Mouse (Mus musculus) erythroblast, embryonic 14.5 days (primary cell): ENCODE data around the gene Dcaf4. TPM values are rescaled to one million over a fixed set of nuclear protein-coding genes. Genes with fewer than 3 reads are reported as not detected.

Experiments
- H3K27me3 ChIP-seq: 2 replicates; pipeline ENCODE4 v1.6.1; 2012; ENCODE audit warnings: inconsistent platforms; ENCODE audit not compliant: control insufficient read depth
- H3K36me3 ChIP-seq: 2 replicates; pipeline ENCODE4 v1.6.1; 2012; ENCODE audit warnings: mild to moderate bottlenecking, inconsistent platforms; ENCODE audit not compliant: control insufficient read depth
- H3K4me1 ChIP-seq: 2 replicates; pipeline ENCODE4 v1.6.1; 2012; ENCODE audit warnings: inconsistent platforms; ENCODE audit not compliant: control insufficient read depth
- H3K4me3 ChIP-seq: replicated peaks from 2 replicates; pipeline ENCODE3; 2012; ENCODE audit warnings: moderate library complexity, mild to moderate bottlenecking, inconsistent platforms
- H3K9me3 ChIP-seq: 2 replicates; pipeline ENCODE4 v1.6.1; 2012; ENCODE audit warnings: low read length, inconsistent platforms, mixed read lengths; ENCODE audit not compliant: control insufficient read depth
- GATA1 ChIP-seq: IDR thresholded peaks from 2 replicates; pipeline ENCODE4 v1.6.1; 2012; ENCODE audit warnings: low read length, inconsistent platforms, mixed read lengths
- TAL1 ChIP-seq: IDR thresholded peaks from 3 replicates; pipeline ENCODE4 v1.6.1; 2012; ENCODE audit warnings: low read length, inconsistent platforms, mixed read lengths
- polyA plus RNA-seq: library from polyadenylated mRNA; stranded (reverse); fragments of >175 nt; gene quantifications from 2 replicates; pipeline ENCODE4 v1.2.3, GENCODE M21; 2012

Gene Dcaf4
- polyA plus RNA-seq, 1 experiment: 0.53 TPM

DNA sequence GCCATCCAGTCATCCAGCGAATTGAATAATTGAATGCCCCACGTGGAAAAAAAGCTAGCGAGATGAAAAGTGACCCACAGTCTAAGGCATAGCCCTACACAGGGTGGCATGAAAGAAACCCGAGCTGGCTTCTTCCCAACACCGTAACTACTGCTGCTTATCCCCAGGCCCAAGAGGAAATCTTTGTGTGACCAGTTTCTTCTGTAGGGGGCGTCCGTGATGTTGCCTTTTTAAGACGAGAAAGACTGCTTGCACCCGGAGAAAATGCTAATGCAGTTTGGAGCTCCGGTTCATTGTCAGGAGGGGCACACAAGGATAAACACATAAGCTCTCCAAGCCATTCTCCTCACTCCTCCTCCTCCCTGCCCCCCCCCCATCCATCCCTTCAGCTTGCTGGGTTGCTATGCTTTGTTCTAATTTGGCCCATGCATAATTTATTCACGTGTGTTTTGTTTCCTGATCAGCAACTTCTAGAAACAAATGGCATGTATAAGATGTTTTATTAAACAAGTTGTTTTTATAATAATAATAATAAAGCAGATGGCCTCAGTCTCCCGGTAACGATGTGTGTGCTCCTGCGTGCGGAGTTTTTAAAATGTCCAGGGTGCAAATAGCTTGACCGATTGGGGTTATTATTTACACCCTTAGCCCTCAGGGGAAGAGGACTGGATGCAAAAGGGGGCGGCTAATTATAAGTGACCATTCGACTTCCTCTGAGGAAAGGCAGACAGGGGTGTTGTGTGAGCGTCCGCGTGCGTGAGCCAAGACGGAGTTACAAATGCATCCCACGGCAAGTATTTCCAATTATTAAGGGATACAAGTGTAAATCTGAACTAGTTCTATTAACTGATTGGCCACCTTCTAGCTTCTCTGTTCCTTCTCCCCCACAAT, 35.2 kb upstream of the Dcaf4 start:
- peaks cover 75% of the 10 kb centered on the region for H3K4me1 ChIP-seq
- peaks cover 46% of the 10 kb centered on the region for H3K27me3 ChIP-seq
- H3K36me3 ChIP-seq: no peaks in the 10 kb centered on the region; the same call in none of the 2 replicates
- TF ChIP-seq GATA1 (no peak), TAL1 (no peak)
- H3K9me3 ChIP-seq: peaks cover 2% of the 10 kb centered on the region; the same call in 1 of the 2 replicates
- H3K4me3 ChIP-seq: peak overlapping the region; percentile 86

DNA sequence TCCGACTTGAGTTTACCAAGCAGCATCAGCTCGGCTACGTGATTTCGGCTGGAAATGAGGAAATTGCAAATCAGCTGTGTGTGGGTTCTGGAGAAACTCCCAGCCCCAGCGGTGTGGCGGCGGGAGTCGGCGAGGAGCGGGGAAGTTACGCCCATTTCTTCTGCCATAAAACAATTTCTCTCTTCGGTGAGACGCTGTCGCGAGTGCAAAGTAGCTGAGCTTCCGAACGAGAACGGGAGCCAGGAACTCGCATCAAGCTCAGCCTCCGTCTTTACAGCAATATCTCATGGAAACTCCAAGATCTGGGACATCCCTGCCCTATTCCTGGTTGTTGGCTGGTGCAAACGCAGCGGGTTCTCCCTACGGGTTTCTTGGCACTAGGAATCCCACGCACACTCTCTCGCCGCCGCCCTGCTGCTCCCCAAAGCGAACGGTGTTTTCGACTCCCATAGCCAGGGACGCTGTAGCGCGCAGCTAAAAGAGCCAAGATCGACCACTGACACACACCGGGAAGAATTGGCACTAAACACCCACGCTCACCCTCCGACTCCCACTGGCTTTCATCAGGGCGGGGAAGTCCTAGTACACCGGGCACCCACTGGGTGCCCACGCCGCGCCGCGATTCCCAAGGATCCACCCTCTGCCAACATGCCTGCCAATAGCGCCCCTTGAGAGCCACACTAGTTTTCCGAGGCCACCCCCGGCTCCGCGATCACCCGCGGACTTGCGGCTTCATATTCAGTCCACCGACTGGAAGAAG, 34.2 kb upstream of the Dcaf4 start:
- H3K4me1 ChIP-seq: peaks cover 66% of the 10 kb centered on the region
- H3K27me3 ChIP-seq: peaks cover 46% of the 10 kb centered on the region
- no peak for TF ChIP-seq GATA1
- TF ChIP-seq TAL1: no peak
- H3K9me3 ChIP-seq: peaks cover 4% of the 10 kb centered on the region
- H3K4me3 ChIP-seq: peak overlapping the region; percentile 86
- no peaks in the 10 kb centered on the region; the same call in none of the 2 replicates for H3K36me3 ChIP-seq

DNA sequence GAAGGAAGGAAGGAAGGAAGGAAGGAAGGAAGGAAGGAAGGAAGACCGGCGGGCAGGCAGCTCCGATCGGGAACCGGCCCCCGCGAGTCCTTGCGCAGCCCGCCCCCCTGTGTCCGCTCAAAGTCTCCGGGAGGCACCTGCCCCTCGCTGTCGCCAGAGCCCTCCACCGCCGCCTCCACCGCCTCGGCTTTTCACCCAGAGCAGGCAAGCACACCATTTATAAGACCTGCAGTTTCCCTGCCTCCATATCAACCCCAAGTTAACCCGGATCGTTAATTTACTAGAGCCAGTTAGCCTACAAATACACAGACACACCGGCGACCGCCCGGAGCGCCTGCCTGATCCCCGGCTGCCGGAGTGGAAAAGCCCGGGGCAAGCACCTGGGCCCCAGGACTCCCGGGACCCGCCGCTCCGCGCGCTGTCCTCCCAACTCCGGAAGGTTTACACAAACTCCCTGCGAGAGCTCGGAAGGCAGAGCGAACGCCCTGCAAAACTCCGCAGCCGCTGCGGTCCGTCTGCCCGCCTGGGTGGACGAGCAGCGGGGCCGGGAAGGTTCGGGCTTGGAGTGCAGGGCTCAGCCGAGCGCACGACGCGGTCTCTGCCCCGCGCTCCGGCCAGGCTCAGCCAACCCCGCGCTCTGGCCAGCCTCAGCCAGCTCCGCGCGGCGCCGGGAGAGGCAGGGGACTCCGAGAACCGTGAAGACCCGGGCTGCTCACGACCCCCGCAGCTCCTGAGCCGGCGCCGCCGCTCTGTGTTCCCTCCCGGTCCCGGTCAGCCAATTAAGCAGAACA, 33.4 kb upstream of the Dcaf4 start:
- no peak for TF ChIP-seq TAL1
- no peak for TF ChIP-seq GATA1
- peaks cover 60% of the 10 kb centered on the region for H3K4me1 ChIP-seq
- no peaks in the 10 kb centered on the region; the same call in none of the 2 replicates for H3K36me3 ChIP-seq
- peaks cover 10% of the 10 kb centered on the region for H3K9me3 ChIP-seq
- H3K4me3 ChIP-seq: peak overlapping the region; percentile 86
- H3K27me3 ChIP-seq: peaks cover 48% of the 10 kb centered on the region

DNA sequence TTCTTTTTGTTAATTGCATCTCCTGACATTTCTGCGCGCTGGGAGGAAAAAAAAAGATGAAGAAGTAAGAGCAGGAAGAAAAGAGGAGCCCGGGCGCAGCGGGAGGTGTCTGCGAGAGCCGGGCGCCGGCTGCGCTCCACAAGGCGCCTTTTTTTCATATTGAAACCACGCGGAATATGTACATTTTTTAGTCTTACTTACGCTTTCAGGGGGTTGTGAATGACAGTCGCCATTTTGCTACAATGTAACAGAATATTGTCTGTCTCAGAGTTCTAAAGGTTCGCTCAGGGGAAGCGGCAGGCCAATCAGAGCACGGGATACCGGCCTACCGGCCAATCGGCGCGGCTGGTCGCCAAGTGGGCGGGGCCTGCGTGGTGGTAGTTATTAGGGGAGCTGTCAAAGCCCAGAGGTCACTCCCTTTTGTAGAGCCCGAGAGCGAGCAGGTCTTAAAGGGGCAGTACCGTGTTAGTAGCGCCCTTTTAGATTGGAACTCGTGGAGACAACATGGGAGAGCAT, 32.7 kb upstream of the Dcaf4 start, which contains the start of gene Dpf3:
TSS of gene Dpf3 (minus strand) at position 241 of the 516 bp plus-strand sequence.
- Histone ChIP-seq H3K9me3 (peaks cover 10% of the 10 kb centered on the region), H3K4me3 (peak within 1 kb of the TSS; percentile 86), H3K4me1 (peaks cover 57% of the 10 kb centered on the region), H3K36me3 (no peaks in the 10 kb centered on the region; the same call in none of the 2 replicates), H3K27me3 (peaks cover 48% of the 10 kb centered on the region)
- no peak for TF ChIP-seq TAL1
- no peak for TF ChIP-seq GATA1

DNA sequence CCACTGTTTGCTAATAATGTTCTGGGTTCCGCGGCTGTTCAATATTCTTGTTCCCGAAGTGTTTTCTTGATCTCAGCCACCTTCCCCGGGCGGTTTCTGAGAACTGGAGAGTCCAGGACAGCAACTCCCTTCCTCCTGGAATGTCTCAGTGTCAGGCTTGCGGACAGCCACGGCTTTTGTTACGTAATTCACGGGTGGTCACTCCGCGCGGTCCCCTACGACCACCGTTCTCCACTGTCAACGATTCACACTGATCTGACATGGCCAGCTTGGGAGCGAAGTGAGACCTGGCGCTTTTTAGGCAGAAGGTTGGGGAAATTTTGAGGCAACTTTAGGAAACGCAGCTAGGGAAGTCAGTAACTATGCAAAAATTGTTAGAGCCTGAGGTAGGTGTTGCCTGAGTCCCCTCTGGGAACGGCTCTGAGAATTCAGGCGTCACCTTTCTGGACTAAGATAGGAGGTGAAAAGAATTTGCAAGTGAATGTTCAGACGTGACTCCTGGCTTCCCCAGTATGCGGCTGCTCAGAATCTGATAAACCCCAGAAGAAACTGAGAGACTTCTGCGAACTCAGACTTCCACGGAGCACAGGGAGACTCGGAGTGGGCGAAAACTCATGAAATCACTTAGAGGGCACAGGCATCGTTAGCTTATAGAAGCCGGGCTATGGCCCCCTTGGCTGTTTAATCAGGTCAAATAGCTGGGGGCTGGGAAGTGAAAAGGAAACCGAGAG, 31.9 kb upstream of the Dcaf4 start:
- TF ChIP-seq GATA1: no peak
- no peak for TF ChIP-seq TAL1
- Histone ChIP-seq H3K4me1 (peaks cover 52% of the 10 kb centered on the region), H3K4me3 (peak overlapping the region; percentile 86), H3K36me3 (no peaks in the 10 kb centered on the region), H3K9me3 (peaks cover 10% of the 10 kb centered on the region), H3K27me3 (peaks cover 49% of the 10 kb centered on the region)

DNA sequence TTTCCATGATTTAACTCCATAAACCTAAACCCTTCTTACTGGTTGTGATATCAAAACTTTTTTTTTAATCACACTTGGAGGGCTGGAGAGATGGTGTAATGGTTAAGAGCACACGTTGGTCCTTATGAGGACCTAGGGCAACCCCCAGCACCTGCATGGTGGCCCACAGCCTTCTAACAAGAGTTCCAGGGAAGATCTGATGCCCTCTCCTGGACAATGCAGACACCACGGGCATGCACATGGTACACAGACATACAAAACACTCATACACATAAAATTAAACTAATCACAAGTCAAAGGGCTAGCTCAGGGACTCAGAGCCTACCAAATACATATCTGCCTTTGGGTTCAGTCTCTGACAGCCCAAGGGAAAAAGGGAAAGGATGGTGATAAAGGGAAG, 30.5 kb upstream of the Dcaf4 start:
- Histone ChIP-seq H3K36me3 (no peaks in the 10 kb centered on the region), H3K4me3 (no peak overlapping the region), H3K9me3 (peaks cover 10% of the 10 kb centered on the region), H3K27me3 (peaks cover 44% of the 10 kb centered on the region), H3K4me1 (peaks cover 41% of the 10 kb centered on the region)
- TF ChIP-seq TAL1: no peak
- no peak for TF ChIP-seq GATA1

DNA sequence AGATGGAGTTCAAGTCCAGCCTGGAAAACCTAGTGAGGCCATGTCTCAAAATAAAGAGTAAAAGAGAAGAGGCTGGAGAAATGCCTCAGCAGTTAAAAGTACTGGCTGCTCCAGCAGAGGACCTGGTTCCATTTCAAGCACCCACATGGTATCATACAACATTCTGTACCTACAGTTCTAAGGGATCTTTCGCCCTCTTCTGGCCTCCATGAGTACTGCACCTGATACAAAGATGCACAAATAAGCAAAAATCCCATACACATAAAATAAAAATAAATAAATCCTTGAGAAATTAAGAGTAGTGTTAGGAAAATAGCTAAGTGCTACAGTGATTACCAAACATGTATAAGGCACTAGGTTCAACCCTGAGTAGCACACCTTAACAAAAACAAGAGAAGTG, 28.7 kb upstream of the Dcaf4 start:
- TF ChIP-seq GATA1 (no peak), TAL1 (no peak)
- Histone ChIP-seq H3K4me1 (peaks cover 25% of the 10 kb centered on the region), H3K4me3 (no peak overlapping the region), H3K9me3 (peaks cover 8% of the 10 kb centered on the region), H3K36me3 (no peaks in the 10 kb centered on the region), H3K27me3 (peaks cover 25% of the 10 kb centered on the region)

DNA sequence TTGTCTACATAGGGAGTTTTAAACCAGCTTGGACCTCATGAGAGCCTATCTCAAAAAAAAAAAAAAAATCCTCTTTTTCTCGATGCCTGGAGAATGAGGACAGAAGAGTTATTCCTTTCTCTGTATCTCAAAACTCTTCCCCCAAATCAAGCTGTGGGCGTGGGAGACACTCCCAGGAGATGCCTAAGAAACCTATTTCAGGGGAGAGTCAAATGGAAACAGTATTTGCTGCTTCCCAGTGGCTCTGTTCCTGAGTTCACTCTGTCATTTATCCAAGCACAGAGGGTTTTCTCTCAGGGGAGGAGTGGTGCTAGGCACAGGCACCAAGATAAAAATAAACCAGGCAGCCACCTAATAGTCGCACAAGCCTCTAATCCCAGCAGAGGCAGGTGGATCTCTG, 27.5 kb upstream of the Dcaf4 start:
- peaks cover 22% of the 10 kb centered on the region for H3K4me1 ChIP-seq
- H3K4me3 ChIP-seq: no peak overlapping the region
- H3K27me3 ChIP-seq: peaks cover 19% of the 10 kb centered on the region
- TF ChIP-seq TAL1: no peak
- no peak for TF ChIP-seq GATA1
- H3K36me3 ChIP-seq: no peaks in the 10 kb centered on the region
- peaks cover 8% of the 10 kb centered on the region for H3K9me3 ChIP-seq
